Mouse (Mus musculus): ENCODE data around the gene Olfr281.

GRCm38 (mm10) chr15:98509387-98509786 lies 57.0 kb downstream of the Olfr281 start:
- TF ChIP-seq CTCF (IDR thresholded peaks at IDR 0.05; ENCODE audit: low read depth, low read length) (no peak), GATA1 (IDR thresholded peaks at IDR 0.05; ENCODE audit: borderline replicate concordance, low read length) (no peak), TAL1 (conservative IDR thresholded peaks at IDR 0.05; ENCODE audit: low read depth, low read length) (no peak), POLR2AphosphoS5 (IDR thresholded peaks at IDR 0.05; ENCODE audit: insufficient replicate concordance, low read depth, low read length) (no peak)

All from G1E (cell line).